Mouse (Mus musculus) neural tube, embryonic 13.5 days (tissue): ENCODE data around the gene Kif2c. TPM values are rescaled to one million over a fixed set of nuclear protein-coding genes. Genes with fewer than 3 reads are reported as not detected.
A peak's percentile ranks its signal among the peaks of the same experiment; 100 is the strongest.

Experiments used
- ATAC-seq: fragments of 200-750 bp; cut with Nextera tagmentation; 2 replicates; pipeline ENCODE4 v1.8.0; 2017; ENCODE audit warnings: low read depth, mild to moderate bottlenecking, moderate TSS enrichment, moderate library complexity
- H3K27ac ChIP-seq: fragments of 300-500 bp; sonication (generic); replicated peaks from 2 replicates; pipeline ENCODE4 v1.5.1; 2015; ENCODE audit warnings: moderate library complexity, mild to moderate bottlenecking, inconsistent platforms
- H3K27me3 ChIP-seq: fragments of 300-500 bp; sonication (generic); 2 replicates; pipeline ENCODE4 v1.6.1; 2015; ENCODE audit warnings: mild to moderate bottlenecking, inconsistent platforms
- H3K36me3 ChIP-seq: fragments of 300-500 bp; sonication (generic); 2 replicates; pipeline ENCODE4 v1.6.1; 2015; ENCODE audit warnings: mild to moderate bottlenecking, inconsistent platforms
- H3K4me1 ChIP-seq: fragments of 300-500 bp; sonication (generic); replicated peaks from 2 replicates; pipeline ENCODE4 v1.6.1; 2015; ENCODE audit warnings: inconsistent platforms
- H3K4me2 ChIP-seq: fragments of 300-500 bp; sonication (generic); 2 replicates; pipeline ENCODE4 v1.6.1; 2015; ENCODE audit warnings: inconsistent platforms, mild to moderate bottlenecking, moderate library complexity
- H3K4me3 ChIP-seq: fragments of 300-500 bp; sonication (generic); 2 replicates; pipeline ENCODE4 v1.5.1; 2015; ENCODE audit warnings: mild to moderate bottlenecking, inconsistent platforms
- H3K9ac ChIP-seq: fragments of 300-500 bp; sonication (generic); 2 replicates; pipeline ENCODE4 v1.6.1; 2015; ENCODE audit warnings: moderate library complexity, mild to moderate bottlenecking, inconsistent platforms
- H3K9me3 ChIP-seq: fragments of 300-500 bp; sonication (generic); 2 replicates; pipeline ENCODE4 v1.6.1; 2016; ENCODE audit warnings: inconsistent platforms
- WGBS: fragments of 180-500 bp; shearing (Covaris S2); methylation state at CpG from one replicate; pipeline ENCODE4 v1.1.7; 2015; 5-methylcytosine and 5-hydroxymethylcytosine counted together
- polyA plus RNA-seq: library from polyadenylated mRNA; unstranded; fragments of >200 nt; fragmentation: Nextera tagmentation; extraction: Ambion mirVana; gene quantifications from 2 replicates; pipeline ENCODE4 v1.2.1, GENCODE M21; 2015

The Kif2c gene
- polyA plus RNA-seq, 1 experiment from 2014 or later: 11.8 TPM

DNA sequence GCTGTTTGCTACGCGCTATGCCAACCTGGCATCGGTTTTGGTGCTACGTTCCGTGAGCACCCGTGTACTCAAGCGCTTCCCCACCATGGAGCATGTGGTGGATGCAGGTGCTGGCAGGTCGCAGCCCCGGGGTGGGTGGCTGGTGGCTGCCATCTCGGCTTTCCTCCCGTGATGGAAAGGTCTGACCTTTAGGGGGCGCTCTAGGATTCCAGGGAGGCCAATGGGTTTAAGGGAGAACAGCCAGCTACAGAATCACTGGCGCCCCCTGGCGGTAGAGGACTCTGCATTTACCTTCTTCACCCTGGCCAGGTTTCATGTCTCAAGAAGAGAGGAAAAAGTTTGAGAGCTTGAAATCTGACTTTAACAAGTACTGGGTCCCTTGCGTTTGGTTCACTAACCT, 36.3 kb downstream of the Kif2c start:
- Histone ChIP-seq H3K9ac (no peak overlapping the region), H3K4me1 (no peaks in the 10 kb centered on the region), H3K4me2 (no peak overlapping the region), H3K9me3 (no peaks in the 10 kb centered on the region), H3K4me3 (no peak overlapping the region), H3K27me3 (no peaks in the 10 kb centered on the region), H3K36me3 (peaks cover 32% of the 10 kb centered on the region), H3K27ac (no peak overlapping the region)
- WGBS: 35% methylated on average over 15 of the region's 15 CpGs
- ATAC-seq: no peak

DNA sequence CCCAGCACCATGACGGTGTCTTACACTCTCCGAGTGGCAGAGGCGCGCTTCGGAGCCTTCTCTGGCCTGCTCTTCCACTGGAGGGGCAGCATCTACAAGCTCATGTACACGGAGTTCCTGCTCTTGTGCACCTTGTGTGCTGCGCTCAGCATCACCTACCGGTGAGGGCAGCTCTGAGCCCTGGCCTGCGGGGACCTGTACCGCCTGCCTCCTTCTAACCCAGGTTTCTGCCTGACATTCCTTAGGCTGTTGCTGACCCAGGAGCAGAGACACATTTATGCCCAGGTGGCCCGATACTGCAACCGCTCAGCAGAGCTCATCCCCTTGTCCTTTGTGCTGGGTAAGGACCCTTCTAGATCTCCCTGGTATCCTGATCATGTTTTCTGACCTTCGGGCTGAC, 37.2 kb downstream of the Kif2c start:
- ATAC-seq: no peak
- Histone ChIP-seq H3K9me3 (no peaks in the 10 kb centered on the region), H3K4me3 (no peak overlapping the region), H3K9ac (no peak overlapping the region), H3K27me3 (no peaks in the 10 kb centered on the region), H3K36me3 (peaks cover 23% of the 10 kb centered on the region), H3K4me1 (no peaks in the 10 kb centered on the region), H3K4me2 (no peak overlapping the region), H3K27ac (no peak overlapping the region)
- WGBS: 92% methylated on average over 13 of the region's 13 CpGs

DNA sequence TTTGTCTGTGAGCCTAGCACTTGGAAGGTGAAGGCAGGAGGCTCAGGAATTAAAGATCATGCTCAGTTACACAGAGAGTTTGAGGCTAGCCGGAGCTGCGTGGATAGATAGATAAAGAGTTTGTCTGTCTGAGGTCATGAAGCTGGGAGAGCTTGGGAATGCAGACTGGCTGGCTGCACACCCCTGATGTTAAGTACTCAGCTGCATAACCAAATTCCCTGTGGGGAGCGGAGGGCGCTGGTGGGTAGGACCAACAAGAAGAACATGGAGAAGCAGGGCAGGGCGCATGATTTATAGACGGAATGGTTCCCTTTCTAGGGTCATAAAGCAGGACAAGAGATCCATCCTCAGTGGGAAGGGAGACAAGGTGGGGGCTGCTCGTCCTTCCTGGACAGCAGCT, 39.4 kb downstream of the Kif2c start:
- no peaks in the 10 kb centered on the region for H3K27me3 ChIP-seq
- H3K27ac ChIP-seq: no peak overlapping the region
- no peaks in the 10 kb centered on the region for H3K4me1 ChIP-seq
- no peak for ATAC-seq
- 0 out of 2 replicates have a peak, but pooled peaks cover 3% of the 10 kb centered on the region for H3K36me3 ChIP-seq
- no peak overlapping the region for H3K9ac ChIP-seq
- H3K4me2 ChIP-seq: no peak overlapping the region
- no peak overlapping the region for H3K4me3 ChIP-seq
- no peaks in the 10 kb centered on the region for H3K9me3 ChIP-seq
- WGBS: 49% methylated on average over 7 of the region's 7 CpGs

DNA sequence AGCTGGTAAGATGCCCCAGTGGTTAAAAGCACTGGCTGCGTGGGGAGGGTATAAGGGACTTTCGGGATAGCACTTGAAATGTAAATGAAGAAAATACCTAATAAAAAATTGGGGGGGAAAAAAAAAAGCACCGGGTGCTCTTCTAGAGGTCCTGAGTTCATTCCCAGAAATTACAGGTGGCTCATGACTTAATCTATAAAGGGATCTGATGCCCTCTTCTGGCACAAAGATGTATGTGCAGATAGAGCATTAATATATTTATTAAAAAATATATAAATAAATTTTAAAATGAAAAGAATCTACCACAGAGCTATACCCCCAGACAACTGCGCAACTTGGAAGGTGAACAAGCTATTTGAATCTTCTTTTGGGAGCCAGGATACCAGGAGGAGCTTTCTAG, 41.8 kb downstream of the Kif2c start:
- no peak overlapping the region for H3K4me3 ChIP-seq
- H3K4me1 ChIP-seq: no peaks in the 10 kb centered on the region
- H3K36me3 ChIP-seq: no peaks in the 10 kb centered on the region
- H3K9me3 ChIP-seq: no peaks in the 10 kb centered on the region
- ATAC-seq: no peak
- no peak overlapping the region for H3K4me2 ChIP-seq
- H3K27ac ChIP-seq: no peak overlapping the region
- no peaks in the 10 kb centered on the region for H3K27me3 ChIP-seq
- WGBS: 42% methylated on average over 4 of the region's 4 CpGs
- no peak overlapping the region for H3K9ac ChIP-seq

DNA sequence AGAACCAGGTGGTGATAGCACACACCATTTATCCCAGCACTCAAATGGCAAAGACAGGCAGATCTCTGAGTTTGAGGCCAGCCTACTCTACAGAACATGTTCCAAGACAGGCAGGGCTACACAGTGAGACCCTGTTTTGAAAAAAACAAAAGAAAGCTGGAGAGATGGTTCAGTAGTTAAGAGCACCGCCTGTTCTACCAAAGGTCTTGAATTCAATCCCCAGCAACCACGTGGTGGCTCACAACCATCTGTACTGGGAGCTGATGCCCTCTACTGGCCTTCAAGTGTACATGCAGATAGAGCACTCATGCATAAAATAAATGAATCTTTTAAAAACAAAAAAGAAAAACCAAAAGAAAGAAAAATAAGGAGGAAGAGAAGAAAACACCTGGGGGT, 43.2 kb downstream of the Kif2c start:
- no peak overlapping the region for H3K4me2 ChIP-seq
- no peak for ATAC-seq
- no peak overlapping the region for H3K27ac ChIP-seq
- no peak overlapping the region for H3K9ac ChIP-seq
- H3K4me1 ChIP-seq: peaks cover 3% of the 10 kb centered on the region
- no peaks in the 10 kb centered on the region for H3K36me3 ChIP-seq
- no peak overlapping the region for H3K4me3 ChIP-seq
- 3% methylated on average over 2 of the region's 2 CpGs for WGBS
- no peaks in the 10 kb centered on the region for H3K27me3 ChIP-seq
- H3K9me3 ChIP-seq: no peaks in the 10 kb centered on the region

DNA sequence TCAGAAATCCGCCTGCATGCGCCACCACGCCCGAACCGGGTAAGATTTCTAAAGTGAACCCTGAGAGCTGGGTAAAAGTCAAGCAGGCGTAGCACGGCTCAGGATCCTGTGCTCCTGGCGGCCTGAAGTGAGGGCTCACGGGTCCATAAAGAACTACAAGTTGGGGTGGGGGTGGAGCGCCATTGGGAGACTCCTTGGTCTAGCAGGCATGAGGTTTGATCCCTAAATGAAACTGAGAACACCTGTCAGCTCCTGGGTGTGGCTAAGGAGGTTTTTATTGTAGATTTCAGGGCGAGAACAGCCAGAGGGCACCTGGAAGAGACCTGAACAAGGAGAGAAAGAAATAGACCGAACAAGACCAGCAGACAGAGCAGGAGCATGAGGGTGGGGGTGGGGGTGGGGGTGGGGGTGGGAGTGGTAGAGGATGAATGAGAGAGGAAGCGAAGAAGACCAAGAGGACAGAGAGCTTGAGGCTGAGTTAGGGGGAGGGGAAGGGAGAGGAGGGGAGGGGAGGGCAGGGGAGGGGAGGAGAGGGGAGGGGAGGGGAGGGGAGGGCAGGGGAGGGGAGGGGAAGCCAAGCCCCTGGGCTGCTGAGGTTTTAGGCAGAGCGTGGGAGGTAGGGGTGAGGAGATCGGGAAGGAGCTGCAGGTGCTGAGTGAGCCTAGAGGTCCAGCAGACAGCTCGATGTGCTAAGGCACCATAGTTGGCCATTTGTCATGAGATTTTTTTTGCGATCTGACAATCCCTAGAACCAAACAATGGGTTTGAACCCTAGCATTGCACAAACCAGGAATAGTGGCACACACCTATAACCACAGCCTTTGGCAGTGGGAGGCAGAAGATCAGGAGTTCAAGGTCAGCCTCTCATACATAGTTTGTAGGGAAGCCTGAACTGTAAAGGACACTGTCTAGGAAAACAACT, 43.9 kb downstream of the Kif2c start:
- Histone ChIP-seq H3K9ac (no peak overlapping the region), H3K27me3 (no peaks in the 10 kb centered on the region), H3K36me3 (no peaks in the 10 kb centered on the region), H3K4me1 (peaks cover 6% of the 10 kb centered on the region), H3K4me3 (no peak overlapping the region), H3K4me2 (no peak overlapping the region), H3K9me3 (no peaks in the 10 kb centered on the region), H3K27ac (no peak overlapping the region)
- ATAC-seq: no peak
- WGBS: 77% methylated on average over 16 of the region's 17 CpGs

DNA sequence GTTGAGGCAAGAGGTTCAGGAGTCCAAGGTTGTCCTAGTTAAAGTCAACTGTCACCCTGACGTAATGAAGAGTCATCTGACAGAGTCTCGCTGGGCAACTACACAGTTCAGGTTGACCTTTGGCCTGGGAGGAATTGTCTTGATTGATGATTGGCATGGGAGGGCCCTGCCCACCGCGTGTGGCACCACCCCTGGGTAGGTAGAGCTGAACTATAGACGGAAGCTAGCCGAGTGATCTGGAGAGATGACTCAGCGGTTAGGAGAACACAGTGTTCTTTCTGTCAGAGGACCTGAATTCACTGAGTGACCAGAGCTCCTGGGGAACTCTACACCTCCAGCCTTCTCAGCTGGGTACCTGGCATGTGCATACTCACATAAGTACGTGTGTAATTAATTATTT, 46.4 kb downstream of the Kif2c start:
- no peaks in the 10 kb centered on the region for H3K27me3 ChIP-seq
- H3K9me3 ChIP-seq: no peaks in the 10 kb centered on the region
- H3K4me3 ChIP-seq: no peak overlapping the region
- WGBS: 32% methylated on average over 8 of the region's 8 CpGs
- no peaks in the 10 kb centered on the region for H3K36me3 ChIP-seq
- no peak overlapping the region for H3K4me2 ChIP-seq
- no peak for ATAC-seq
- H3K27ac ChIP-seq: no peak overlapping the region
- no peak overlapping the region for H3K9ac ChIP-seq
- peaks cover 30% of the 10 kb centered on the region for H3K4me1 ChIP-seq

DNA sequence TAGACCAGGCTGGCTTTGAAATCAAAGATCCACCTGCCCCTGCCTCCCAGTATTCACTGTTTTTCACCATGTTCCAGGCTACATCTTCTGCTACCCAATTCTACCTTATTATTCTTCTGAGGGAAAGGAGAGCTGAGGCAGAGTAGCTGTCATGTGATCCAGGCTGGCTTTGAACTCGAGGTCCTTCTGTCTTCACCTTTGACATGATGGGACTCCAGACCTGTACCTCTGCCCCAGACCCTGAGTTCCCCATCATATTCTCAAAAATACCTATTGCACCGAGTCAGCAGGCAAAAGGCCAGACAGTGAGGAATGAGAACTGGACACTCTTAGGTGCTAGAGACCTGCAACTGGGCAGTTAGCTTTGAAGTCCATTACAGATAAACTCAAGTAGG, 47.8 kb downstream of the Kif2c start:
- Histone ChIP-seq H3K4me2 (peak overlapping the region; percentile 76), H3K9me3 (no peaks in the 10 kb centered on the region), H3K4me1 (peaks cover 38% of the 10 kb centered on the region), H3K9ac (no peak overlapping the region), H3K27ac (0 out of 2 replicates have a peak overlapping the region, but pooled peaks have one; percentile 68), H3K4me3 (0 out of 2 replicates have a peak overlapping the region, but pooled peaks have one; percentile 83), H3K27me3 (no peaks in the 10 kb centered on the region), H3K36me3 (peaks cover 12% of the 10 kb centered on the region)
- ATAC-seq: no peak
- WGBS: 42% methylated on average over 2 of the region's 2 CpGs

DNA sequence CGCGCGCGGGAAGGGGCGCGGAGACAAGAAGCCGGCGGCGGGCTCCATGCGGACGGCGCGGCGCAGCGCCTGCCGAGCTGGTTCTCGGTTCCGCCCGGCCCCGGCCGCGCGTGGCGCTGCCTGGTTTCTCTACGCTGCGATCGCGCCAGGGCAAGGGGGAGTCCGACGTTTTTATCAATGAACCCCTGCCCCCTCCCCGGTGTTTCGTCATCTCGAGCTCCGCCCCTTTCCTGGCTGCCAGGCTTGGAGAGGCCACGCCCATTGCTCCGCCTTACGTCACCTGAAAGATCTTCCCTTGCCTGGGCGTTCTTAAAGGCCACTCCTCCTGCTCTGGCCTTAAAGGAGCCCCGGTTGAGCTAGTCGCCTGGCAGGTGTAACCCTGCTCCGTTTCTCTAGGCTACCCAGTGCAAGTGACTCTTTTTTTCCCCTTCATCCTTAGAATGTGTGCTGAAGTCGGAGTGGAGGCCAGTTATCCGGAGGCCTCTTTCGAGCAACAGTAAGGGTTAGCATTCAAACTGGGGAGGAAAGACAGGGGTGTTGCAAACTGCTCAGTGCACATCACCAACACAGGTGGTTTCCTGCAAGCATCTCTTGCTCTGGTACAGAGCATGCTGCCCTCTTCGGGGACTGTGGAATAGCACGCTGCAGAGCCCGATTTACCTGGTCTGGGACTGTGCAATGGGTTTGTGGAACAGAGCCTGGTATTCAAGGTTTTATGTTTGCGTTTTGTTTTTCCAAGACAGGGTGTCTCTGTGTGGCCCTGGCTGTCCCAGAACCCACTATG, 48.4 kb downstream of the Kif2c start, which contains the start of gene Plk3:
Gene Plk3 (minus strand): TSS at position 147 of the 784 bp plus-strand sequence.
- H3K9me3 ChIP-seq: no peaks in the 10 kb centered on the region
- H3K36me3 ChIP-seq: peaks cover 16% of the 10 kb centered on the region
- ATAC-seq: peak; percentile 91
- H3K4me3 ChIP-seq: peak within 1 kb of the TSS; percentile 83
- 3% methylated on average over 42 of the region's 48 CpGs for WGBS
- H3K4me2 ChIP-seq: peak within 1 kb of the TSS; percentile 76
- H3K27me3 ChIP-seq: no peaks in the 10 kb centered on the region
- peaks cover 38% of the 10 kb centered on the region for H3K4me1 ChIP-seq
- peak within 1 kb of the TSS; percentile 92 for H3K9ac ChIP-seq
- peak within 1 kb of the TSS; percentile 81 for H3K27ac ChIP-seq

DNA sequence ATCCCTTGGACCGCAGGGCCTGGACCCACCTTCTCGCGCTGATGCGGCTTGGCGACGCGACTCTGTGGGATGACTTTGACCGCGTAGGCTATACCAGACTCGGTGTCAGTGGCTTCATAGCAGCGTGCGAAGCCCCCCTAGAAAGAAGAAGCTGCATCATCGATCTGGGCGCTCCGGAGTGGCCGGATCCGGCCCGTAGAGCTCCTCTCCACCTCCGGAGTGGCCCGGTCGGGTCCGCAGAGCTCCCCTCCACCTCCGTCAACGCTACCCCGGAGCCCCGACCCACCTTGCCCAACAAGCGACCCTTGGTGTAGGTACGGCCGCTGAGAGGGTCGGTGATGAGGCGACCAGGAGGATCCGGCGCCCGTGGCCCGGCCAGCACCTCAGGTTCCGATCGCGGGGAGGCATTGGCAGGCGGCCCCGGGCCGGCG, 49.1 kb downstream of the Kif2c start:
- WGBS: under 1% methylated on average over 42 of the region's 42 CpGs

DNA sequence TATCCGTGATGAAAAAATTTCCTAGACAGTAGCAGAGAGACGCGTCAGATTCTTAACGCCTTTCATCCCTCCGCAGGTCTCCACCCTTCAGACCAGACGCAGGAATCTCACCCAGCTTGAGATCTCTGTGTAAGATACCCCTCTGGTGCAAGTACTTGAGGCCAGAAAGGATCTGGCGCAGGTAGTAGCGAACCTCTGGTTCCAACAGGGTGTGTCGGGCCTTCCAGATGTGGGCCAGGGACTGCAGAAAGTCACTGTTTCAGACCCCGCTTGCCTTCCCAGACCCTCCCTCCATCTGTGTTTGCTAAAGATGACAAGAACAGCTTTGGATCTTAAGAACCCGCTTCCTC, 49.7 kb downstream of the Kif2c start:
- H3K4me1 ChIP-seq: peaks cover 38% of the 10 kb centered on the region
- ATAC-seq: no peak
- no peaks in the 10 kb centered on the region for H3K27me3 ChIP-seq
- peak overlapping the region; percentile 81 for H3K27ac ChIP-seq
- no peaks in the 10 kb centered on the region for H3K9me3 ChIP-seq
- H3K36me3 ChIP-seq: peaks cover 28% of the 10 kb centered on the region
- peak overlapping the region; percentile 92 for H3K9ac ChIP-seq
- H3K4me2 ChIP-seq: peak overlapping the region; percentile 76
- WGBS: 7% methylated on average over 11 of the region's 11 CpGs
- peak overlapping the region; percentile 83 for H3K4me3 ChIP-seq

More for the DNA sequence above, 49.1 kb downstream of the Kif2c start:
- peaks cover 22% of the 10 kb centered on the region for H3K36me3 ChIP-seq
- H3K9ac ChIP-seq: peak overlapping the region; percentile 92
- no peaks in the 10 kb centered on the region for H3K9me3 ChIP-seq
- no peaks in the 10 kb centered on the region for H3K27me3 ChIP-seq
- peak; percentile 56 for ATAC-seq
- H3K4me2 ChIP-seq: peak overlapping the region; percentile 76
- H3K4me1 ChIP-seq: peaks cover 38% of the 10 kb centered on the region
- H3K4me3 ChIP-seq: peak overlapping the region; percentile 83
- H3K27ac ChIP-seq: peak overlapping the region; percentile 81
